Comparison of ENCODE assay signal across 15 mouse cellular contexts in genomic region chr1:54713231-54714173, GRCm38 (mm10).
DNase-seq lines count a peak whose midpoint lies in the region; ATAC-seq and TF ChIP-seq lines count a peak whose summit lies in the region.
"Had no signal": no experiment of that assay in that cellular context is flagged by ENCODE, and none has a peak within 500 bp of the region (broad histone marks: within the 10 kb centered on the region; RNA-seq: fewer than 3 reads in every experiment).

No protein-coding gene starts in this region.

- in situ Hi-C loops in Patski (cut with MboI; ENCODE audit: low pct_unique_long_range_greater_than_20kb) = no loop called here

- no peak for TF ChIP-seq CTCF in Patski (IDR thresholded peaks at IDR 0.05)
- TF ChIP-seq CTCF in kidney, adult 2 months (conservative IDR thresholded peaks at IDR 0.05; ENCODE audit: insufficient read depth, insufficient read length, low read depth, low read length) = no peak

- no peak overlapping the region for H3K9ac ChIP-seq in stomach, embryonic 16.5 days (ENCODE audit: low read length)

- CTCF ChIA-PET in Patski (lab: Charles Lee) = interaction anchor here (0.6 to 2.1 kb wide), 6 partner anchors 8 to 266 kb away, joined by 3 to 9 read pairs (median 4); no protein-coding TSS in a partner anchor

- DNase-seq in left cerebral cortex, adult 11 months (ENCODE audit: low spot score) = peak; percentile 27
- DNase-seq in left cerebral cortex, adult 18-20 months (ENCODE audit: low spot score in 2 of 2) = no peak
- peak; percentile 57 for DNase-seq in right cerebral cortex, adult 18-20 months
- no peak for DNase-seq in right cerebral cortex, postnatal 14 days
- DNase-seq in Patski (ENCODE audit: low read depth, low spot score) = peak; percentile 13
- no peak for DNase-seq in kidney, adult 2 months
- no peak for DNase-seq in right cerebral cortex, postnatal 36 days (ENCODE audit: low spot score in 2 of 2)
- DNase-seq: adrenal gland, postnatal 25 days; cerebellum, postnatal 25 days; kidney, postnatal 10 days; liver; thymus, postnatal 14 days had no signal

- H3K4me3 ChIP-seq in stomach, embryonic 16.5 days (replicated peaks; ENCODE audit: low read length) = no peak overlapping the region
- no peak overlapping the region for H3K4me3 ChIP-seq in kidney, adult 2 months (ENCODE audit: insufficient read depth, low read depth, low read length)
- H3K4me3 ChIP-seq: embryonic facial prominence, embryonic 10.5 days had no signal

- H3K27ac ChIP-seq in stomach, embryonic 16.5 days (ENCODE audit: low read length) = no peak overlapping the region
- H3K27ac ChIP-seq in kidney, adult 2 months (ENCODE audit: insufficient read depth, low read depth, low read length) = no peak overlapping the region
- H3K27ac ChIP-seq: embryonic facial prominence, embryonic 10.5 days had no signal

- H3K27me3 ChIP-seq in Patski = no peaks in the 10 kb centered on the region
- no peaks in the 10 kb centered on the region for H3K27me3 ChIP-seq in stomach, embryonic 16.5 days (ENCODE audit: control insufficient read depth, insufficient read depth, low read length)
- no peaks in the 10 kb centered on the region for H3K27me3 ChIP-seq in kidney, adult 2 months (replicated peaks; ENCODE audit: control insufficient read depth, insufficient read depth, low read length)

- H3K4me2 ChIP-seq in stomach, embryonic 16.5 days (ENCODE audit: low read depth, low read length) = no peak overlapping the region
- H3K4me2 ChIP-seq: heart, embryonic 11.5 days had no signal

- peak; percentile 84 for ATAC-seq in Patski
- peak; percentile 88; the same call in 1 of the 2 replicates for ATAC-seq in stomach, embryonic 16.5 days (ENCODE audit: insufficient read depth, low FRiP score)

- no peaks in the 10 kb centered on the region for H3K9me3 ChIP-seq in stomach, embryonic 16.5 days (replicated peaks; ENCODE audit: control insufficient read depth, low read length)
- H3K9me3 ChIP-seq: embryonic facial prominence, embryonic 10.5 days had no signal

- H3K36me3 ChIP-seq in stomach, embryonic 16.5 days (ENCODE audit: control insufficient read depth, insufficient read depth, low read length) = no peaks in the 10 kb centered on the region
- H3K36me3 ChIP-seq in kidney, adult 2 months (ENCODE audit: control insufficient read depth, insufficient read depth, low read length) = no peaks in the 10 kb centered on the region

- POLR2A ChIA-PET in Patski (lab: Charles Lee) = no interaction called here

- H3K4me1 ChIP-seq in stomach, embryonic 16.5 days (ENCODE audit: control insufficient read depth, insufficient read depth, low read length) = peaks cover 22% of the 10 kb centered on the region
- H3K4me1 ChIP-seq in kidney, adult 2 months (ENCODE audit: control insufficient read depth, insufficient read depth, low read length) = no peaks in the 10 kb centered on the region

- TF ChIP-seq POLR2A in kidney, adult 2 months (IDR thresholded peaks at IDR 0.05; ENCODE audit: low read depth, low read length) = no peak

- WGBS in stomach, embryonic 16.5 days = 42% methylated on average over 11 of the region's 11 CpGs
- WGBS in kidney, adult 2 months = 78% methylated on average over 11 of the region's 11 CpGs

Comparison
In these comparisons a context has a peak if more than half of its experiments do, and no peak if none do; other contexts are left out.
1. DNase-seq: peak in left cerebral cortex, adult 11 months (single experiment), right cerebral cortex, adult 18-20 months (single experiment) and Patski (single experiment); none in left cerebral cortex, adult 18-20 months (0 of 2), right cerebral cortex, postnatal 14 days (single experiment), kidney, adult 2 months (single experiment) and right cerebral cortex, postnatal 36 days (0 of 2).